Mouse (Mus musculus): ENCODE measurements around the gene Ccz1. TPM values are rescaled to one million over a fixed set of nuclear protein-coding genes. Genes with fewer than 3 reads are reported as not detected.

The Ccz1 gene
- polyA plus RNA-seq, 1 experiment: 44.4 TPM

GRCm38 (mm10) chr5:144040720-144041364 lies 26.2 kb upstream of the Ccz1 start:
- WGBS: 37% methylated on average over 11 of the region's 11 CpGs
- H3K4me1 ChIP-seq (ENCODE audit: control insufficient read depth, insufficient read depth, low read length): no peaks in the 10 kb centered on the region; the same call in 1 of the 2 replicates
- TF ChIP-seq CTCF (IDR thresholded peaks at IDR 0.05; ENCODE audit: control insufficient read depth, insufficient read depth, low read length) (peak; percentile 96), POLR2A (IDR thresholded peaks at IDR 0.05; ENCODE audit: borderline replicate concordance, control insufficient read depth, low read depth, low read length) (no peak)

GRCm38 (mm10) chr5:144039886-144040285 lies 25.2 kb upstream of the Ccz1 start:
- 73% methylated on average over 5 of the region's 5 CpGs for WGBS
- no peak overlapping the region for H3K27ac ChIP-seq (ENCODE audit: control insufficient read depth, insufficient read depth, low read depth, low read length, poor library complexity)
- TF ChIP-seq POLR2A (IDR thresholded peaks at IDR 0.05; ENCODE audit: borderline replicate concordance, control insufficient read depth, low read depth, low read length) (no peak), CTCF (IDR thresholded peaks at IDR 0.05; ENCODE audit: control insufficient read depth, insufficient read depth, low read length) (no peak)
- H3K4me1 ChIP-seq (ENCODE audit: control insufficient read depth, insufficient read depth, low read length): no peaks in the 10 kb centered on the region; the same call in 1 of the 2 replicates
- no peak overlapping the region for H3K4me3 ChIP-seq (replicated peaks; ENCODE audit: control insufficient read depth, low read depth, low read length)

More at GRCm38 (mm10) chr5:144040720-144041364, 26.2 kb upstream of the Ccz1 start:
- Histone ChIP-seq H3K4me3 (replicated peaks; ENCODE audit: control insufficient read depth, low read depth, low read length) (no peak overlapping the region), H3K27ac (ENCODE audit: control insufficient read depth, insufficient read depth, low read depth, low read length, poor library complexity) (no peak overlapping the region)

DNA sequence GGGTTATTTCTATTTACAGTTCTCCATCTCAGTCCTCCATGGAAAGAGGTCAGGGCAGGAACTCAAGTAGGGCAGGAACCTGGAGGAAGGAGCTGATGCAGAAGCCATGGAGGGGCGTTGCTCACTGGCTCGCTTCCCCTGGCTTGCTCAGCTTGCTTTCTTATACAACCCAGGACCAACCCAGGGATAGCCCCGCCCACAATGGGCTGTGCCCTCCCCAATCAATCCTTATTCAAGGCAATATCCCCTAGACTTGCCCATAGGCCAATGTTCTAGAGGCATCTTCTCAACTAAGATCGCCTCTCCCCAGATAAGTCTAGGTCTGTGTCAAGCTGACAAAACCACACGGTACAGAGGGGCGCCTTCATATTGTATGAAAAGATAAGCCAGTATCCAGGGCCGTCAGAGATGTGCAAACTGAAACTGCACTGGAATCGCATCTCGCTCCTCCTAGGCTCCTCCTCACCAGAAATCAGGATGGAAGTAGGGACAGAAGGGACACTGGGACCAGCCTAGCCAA lies 24.5 kb upstream of the Ccz1 start:
- no peak for TF ChIP-seq POLR2A (IDR thresholded peaks at IDR 0.05; ENCODE audit: borderline replicate concordance, control insufficient read depth, low read depth, low read length)
- no peak for TF ChIP-seq CTCF (IDR thresholded peaks at IDR 0.05; ENCODE audit: control insufficient read depth, insufficient read depth, low read length)
- 68% methylated on average over 9 of the region's 9 CpGs for WGBS
- H3K27ac ChIP-seq (ENCODE audit: control insufficient read depth, insufficient read depth, low read depth, low read length, poor library complexity): no peak overlapping the region
- H3K4me3 ChIP-seq (replicated peaks; ENCODE audit: control insufficient read depth, low read depth, low read length): no peak overlapping the region
- no peaks in the 10 kb centered on the region; the same call in 1 of the 2 replicates for H3K4me1 ChIP-seq (ENCODE audit: control insufficient read depth, insufficient read depth, low read length)

DNA sequence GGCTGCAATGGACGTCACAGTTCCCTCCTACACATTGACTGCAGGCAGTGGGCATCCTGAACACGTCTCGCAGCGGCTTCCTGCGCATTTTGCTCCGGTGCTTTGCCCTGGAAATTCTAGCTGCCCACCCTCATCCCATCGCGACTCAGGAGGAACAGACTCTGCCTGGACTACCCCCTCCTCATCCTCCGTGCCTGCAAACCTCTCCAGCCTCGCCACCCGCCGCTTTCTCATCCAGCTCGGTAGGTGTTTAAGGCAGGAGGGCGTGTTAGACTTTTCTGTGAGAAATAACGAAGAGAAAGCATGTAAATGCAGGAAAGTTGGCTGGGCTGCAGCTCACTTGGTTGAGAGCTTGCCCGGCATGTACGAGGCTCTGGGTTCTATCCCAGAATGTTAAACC lies 22.3 kb upstream of the Ccz1 start:
- no peak overlapping the region for H3K4me3 ChIP-seq (replicated peaks; ENCODE audit: control insufficient read depth, low read depth, low read length)
- WGBS: 65% methylated on average over 17 of the region's 17 CpGs
- TF ChIP-seq POLR2A (IDR thresholded peaks at IDR 0.05; ENCODE audit: borderline replicate concordance, control insufficient read depth, low read depth, low read length) (no peak), CTCF (IDR thresholded peaks at IDR 0.05; ENCODE audit: control insufficient read depth, insufficient read depth, low read length) (no peak)
- H3K27ac ChIP-seq (ENCODE audit: control insufficient read depth, insufficient read depth, low read depth, low read length, poor library complexity): no peak overlapping the region
- H3K4me1 ChIP-seq (ENCODE audit: control insufficient read depth, insufficient read depth, low read length): peaks cover 1% of the 10 kb centered on the region; the same call in 1 of the 2 replicates

DNA sequence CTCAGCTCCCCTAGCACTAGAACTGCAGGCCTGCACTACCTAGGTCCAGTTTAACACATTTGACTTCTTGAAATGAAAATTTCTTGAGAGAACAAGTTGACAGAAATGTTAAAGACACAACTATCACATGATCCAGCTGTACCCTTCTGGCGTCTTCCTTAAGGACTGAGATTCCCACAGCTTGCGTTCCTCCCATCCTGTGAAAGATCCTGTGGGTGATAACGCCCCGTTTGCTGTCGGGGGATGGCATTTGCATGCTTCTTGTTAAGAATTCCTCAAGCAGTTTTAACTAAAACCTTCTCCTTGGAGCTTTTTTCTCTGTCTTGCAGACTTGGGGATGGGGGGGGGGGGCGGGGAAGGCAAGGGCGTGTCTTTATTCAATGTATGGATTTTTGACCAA lies 19.9 kb upstream of the Ccz1 start:
- Histone ChIP-seq H3K4me1 (ENCODE audit: control insufficient read depth, insufficient read depth, low read length) (peaks cover 1% of the 10 kb centered on the region; the same call in 1 of the 2 replicates), H3K27ac (ENCODE audit: control insufficient read depth, insufficient read depth, low read depth, low read length, poor library complexity) (no peak overlapping the region), H3K4me3 (replicated peaks; ENCODE audit: control insufficient read depth, low read depth, low read length) (no peak overlapping the region)
- WGBS: 81% methylated on average over 7 of the region's 7 CpGs
- TF ChIP-seq POLR2A (IDR thresholded peaks at IDR 0.05; ENCODE audit: borderline replicate concordance, control insufficient read depth, low read depth, low read length) (no peak), CTCF (IDR thresholded peaks at IDR 0.05; ENCODE audit: control insufficient read depth, insufficient read depth, low read length) (no peak)

DNA sequence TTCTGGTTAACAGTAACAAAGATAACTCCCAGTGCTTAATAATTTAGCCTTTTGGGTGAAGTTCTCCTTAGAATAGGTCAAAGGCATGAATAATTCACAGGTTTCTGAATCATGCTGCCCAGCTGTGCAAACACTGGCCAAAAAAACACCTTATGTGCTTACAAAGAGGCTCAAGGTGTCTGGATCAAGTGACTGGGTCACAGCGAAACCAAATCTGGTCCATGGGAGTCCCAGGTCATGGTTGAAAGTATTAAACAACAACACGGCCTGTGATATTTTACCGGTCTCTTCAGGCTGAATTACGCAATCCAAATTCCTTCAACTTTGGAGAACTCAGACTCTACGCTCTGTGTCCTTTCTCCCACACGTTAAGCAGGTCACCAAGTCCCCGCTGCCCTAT lies 17.8 kb upstream of the Ccz1 start:
- H3K4me3 ChIP-seq (replicated peaks; ENCODE audit: control insufficient read depth, low read depth, low read length): no peak overlapping the region
- no peak overlapping the region for H3K27ac ChIP-seq (ENCODE audit: control insufficient read depth, insufficient read depth, low read depth, low read length, poor library complexity)
- no peak for TF ChIP-seq POLR2A (IDR thresholded peaks at IDR 0.05; ENCODE audit: borderline replicate concordance, control insufficient read depth, low read depth, low read length)
- H3K4me1 ChIP-seq (ENCODE audit: control insufficient read depth, insufficient read depth, low read length): peaks cover 1% of the 10 kb centered on the region; the same call in 1 of the 2 replicates
- 59% methylated on average over 7 of the region's 7 CpGs for whole genome bisulfite sequencing

DNA sequence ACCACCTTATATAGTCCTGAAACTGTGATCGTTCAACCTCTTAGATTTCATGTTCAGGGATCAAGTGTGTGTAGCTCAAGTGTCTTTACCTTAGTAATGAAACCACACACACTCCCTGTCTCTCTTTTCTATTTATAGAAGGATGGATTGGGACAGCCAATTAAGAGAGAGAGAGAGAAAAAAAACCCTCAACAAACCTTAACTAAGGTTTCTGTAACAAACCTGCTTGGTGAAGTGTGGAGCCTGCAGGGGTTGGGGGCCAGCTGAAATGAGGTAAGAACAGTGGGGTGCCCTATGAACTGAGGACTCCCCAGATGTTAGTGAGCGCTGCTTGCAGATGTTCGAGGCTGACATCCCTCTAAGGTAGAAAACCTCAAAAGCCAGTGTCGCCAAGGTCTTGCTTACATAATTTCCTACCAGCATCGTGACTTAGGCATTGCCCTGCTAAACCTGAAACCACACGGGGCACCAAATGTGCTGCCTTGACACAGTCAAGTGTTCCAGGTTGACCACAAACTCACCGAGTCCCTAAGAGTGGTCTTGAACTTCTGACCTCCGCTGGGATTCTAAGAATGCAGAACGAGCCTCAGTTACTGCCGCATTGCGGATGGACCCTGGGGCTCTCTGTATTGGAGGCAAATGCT lies 12.1 kb upstream of the Ccz1 start, which contains the start of gene Ocm:
Gene Ocm (minus strand): TSS at position 51 of the 644 bp plus-strand sequence.
- Histone ChIP-seq H3K4me3 (replicated peaks; ENCODE audit: control insufficient read depth, low read depth, low read length) (no peak within 1 kb of the TSS), H3K27ac (ENCODE audit: control insufficient read depth, insufficient read depth, low read depth, low read length, poor library complexity) (no peak within 1 kb of the TSS), H3K4me1 (ENCODE audit: control insufficient read depth, insufficient read depth, low read length) (no peaks in the 10 kb centered on the region)
- TF ChIP-seq POLR2A (IDR thresholded peaks at IDR 0.05; ENCODE audit: borderline replicate concordance, control insufficient read depth, low read depth, low read length) (no peak), CTCF (IDR thresholded peaks at IDR 0.05; ENCODE audit: control insufficient read depth, insufficient read depth, low read length) (no peak)
- 16% methylated on average over 11 of the region's 11 CpGs for WGBS

DNA sequence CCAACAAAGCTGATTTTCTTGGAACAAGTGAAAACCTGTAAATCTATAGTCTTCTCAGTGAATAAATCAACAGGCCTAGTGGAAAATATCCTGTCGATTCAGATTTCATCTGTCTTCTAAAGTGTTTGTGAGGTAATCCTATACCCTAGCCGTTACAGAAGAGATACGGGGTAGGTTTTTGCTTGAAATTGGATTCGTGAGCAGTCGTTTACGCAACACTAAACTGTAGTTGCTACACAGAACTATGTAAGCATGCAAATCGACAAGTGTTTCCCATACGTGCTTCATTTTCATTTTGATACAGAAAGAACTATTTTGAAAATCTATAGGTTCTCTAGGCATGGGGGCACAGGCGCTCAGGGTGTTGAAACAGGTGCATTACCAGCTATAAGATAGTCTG lies 1.2 kb upstream of the Ccz1 start:
- no peak overlapping the region for H3K27ac ChIP-seq (ENCODE audit: control insufficient read depth, insufficient read depth, low read depth, low read length, poor library complexity)
- H3K4me1 ChIP-seq (ENCODE audit: control insufficient read depth, insufficient read depth, low read length): peaks cover 1% of the 10 kb centered on the region; the same call in 1 of the 2 replicates
- H3K4me3 ChIP-seq (replicated peaks; ENCODE audit: control insufficient read depth, low read depth, low read length): no peak overlapping the region
- no peak for TF ChIP-seq CTCF (IDR thresholded peaks at IDR 0.05; ENCODE audit: control insufficient read depth, insufficient read depth, low read length)
- TF ChIP-seq POLR2A (IDR thresholded peaks at IDR 0.05; ENCODE audit: borderline replicate concordance, control insufficient read depth, low read depth, low read length): no peak
- WGBS: 52% methylated on average over 9 of the region's 9 CpGs
